Mouse (Mus musculus) megakaryocyte, embryonic 14.5 days (primary cell): ENCODE results near the gene Abcb1a. TPM values are rescaled to one million over a fixed set of nuclear protein-coding genes. Genes with fewer than 3 reads are reported as not detected.

ENCODE experiments used
- H3K27me3 ChIP-seq: replicated peaks from 2 replicates; pipeline ENCODE3; 2012; ENCODE audit warnings: inconsistent platforms
- H3K36me3 ChIP-seq: replicated peaks from 2 replicates; pipeline ENCODE3; 2012; ENCODE audit warnings: low read length, inconsistent platforms, mixed read lengths
- H3K4me1 ChIP-seq: 2 replicates; pipeline ENCODE4 v1.6.1; 2012; ENCODE audit warnings: inconsistent platforms
- H3K4me3 ChIP-seq: replicated peaks from 2 replicates; pipeline ENCODE3; 2012; ENCODE audit warnings: moderate library complexity, mild to moderate bottlenecking, inconsistent platforms
- H3K9me3 ChIP-seq: 2 replicates; pipeline ENCODE4 v1.6.1; 2012; ENCODE audit warnings: inconsistent platforms
- FLI1 ChIP-seq: IDR thresholded peaks from 2 replicates; pipeline ENCODE4 v1.6.1; 2012; ENCODE audit warnings: low read length, inconsistent platforms, mixed read lengths
- GATA1 ChIP-seq: IDR thresholded peaks from 3 replicates; pipeline ENCODE4 v1.6.1; 2012; ENCODE audit warnings: mixed read lengths, low read length, inconsistent platforms, borderline replicate concordance
- polyA plus RNA-seq: library from polyadenylated mRNA; stranded (reverse); fragments of >175 nt; gene quantifications from 2 replicates; pipeline ENCODE4 v1.2.3, GENCODE M21; 2012; ENCODE audit warnings: low replicate concordance; ENCODE audit not compliant: insufficient read depth

The Abcb1a gene
- polyA plus RNA-seq, 1 experiment, result not detected

DNA sequence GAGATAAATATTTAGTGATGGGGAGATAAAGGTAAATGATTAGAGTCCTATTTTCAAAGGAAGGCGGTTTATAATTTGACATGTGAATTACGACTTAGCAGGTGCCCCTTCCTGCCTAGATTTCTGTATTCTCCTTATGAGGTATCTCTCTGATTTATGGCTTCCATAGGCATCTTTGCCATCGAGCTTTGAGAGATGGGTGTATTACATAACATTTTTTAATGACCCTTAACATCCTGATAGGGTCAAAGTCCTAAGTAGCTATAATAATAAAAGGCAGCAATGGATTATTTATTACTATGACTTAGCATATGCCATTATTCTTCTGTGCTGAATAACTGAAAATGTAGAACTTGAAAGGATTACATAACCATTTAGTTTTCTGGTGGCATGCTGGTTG lies 4.8 kb downstream of the Abcb1a start:
- TF ChIP-seq FLI1, result no peak
- no peak for TF ChIP-seq GATA1
- no peaks in the 10 kb centered on the region for H3K36me3 ChIP-seq
- H3K4me1 ChIP-seq, result peaks cover 11% of the 10 kb centered on the region
- H3K9me3 ChIP-seq, result no peaks in the 10 kb centered on the region
- no peak overlapping the region for H3K4me3 ChIP-seq
- H3K27me3 ChIP-seq, result peaks cover 11% of the 10 kb centered on the region

DNA sequence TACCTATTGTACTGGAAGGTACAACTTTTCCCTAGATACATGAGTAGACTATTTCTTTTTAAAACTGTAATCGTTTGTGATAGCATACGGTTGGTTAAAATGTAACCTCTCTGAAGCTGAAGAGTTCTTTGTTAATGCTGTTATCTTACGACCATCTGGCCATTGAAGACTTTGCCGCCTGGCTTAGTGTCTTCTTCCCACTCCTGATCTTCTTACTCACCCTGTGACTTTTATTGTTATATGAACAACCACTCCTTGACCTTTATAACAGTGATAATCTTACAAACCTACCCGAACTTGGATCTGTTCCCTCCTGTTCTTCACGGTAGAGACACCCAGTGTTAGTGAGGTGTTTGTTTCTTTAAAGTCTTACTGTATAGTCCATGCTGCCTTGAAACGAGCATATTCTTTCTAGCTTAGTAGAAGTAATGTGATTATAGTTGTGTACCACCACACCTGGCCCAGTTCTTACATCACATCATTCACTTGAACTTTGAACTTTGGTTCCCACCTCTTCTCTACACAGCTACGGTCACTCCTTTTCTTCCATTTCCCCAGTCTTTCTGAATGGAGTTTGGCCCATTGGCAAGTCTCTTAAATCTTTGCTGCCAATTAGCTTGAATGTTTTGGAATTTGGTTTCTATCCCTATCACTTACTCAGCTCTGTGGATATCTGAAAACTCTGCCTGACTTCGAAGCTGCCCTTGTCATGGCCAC lies 8.0 kb downstream of the Abcb1a start:
- Histone ChIP-seq H3K36me3 (no peaks in the 10 kb centered on the region), H3K4me3 (no peak overlapping the region), H3K9me3 (no peaks in the 10 kb centered on the region), H3K27me3 (no peaks in the 10 kb centered on the region), H3K4me1 (no peaks in the 10 kb centered on the region)
- TF ChIP-seq GATA1 (no peak), FLI1 (no peak)

DNA sequence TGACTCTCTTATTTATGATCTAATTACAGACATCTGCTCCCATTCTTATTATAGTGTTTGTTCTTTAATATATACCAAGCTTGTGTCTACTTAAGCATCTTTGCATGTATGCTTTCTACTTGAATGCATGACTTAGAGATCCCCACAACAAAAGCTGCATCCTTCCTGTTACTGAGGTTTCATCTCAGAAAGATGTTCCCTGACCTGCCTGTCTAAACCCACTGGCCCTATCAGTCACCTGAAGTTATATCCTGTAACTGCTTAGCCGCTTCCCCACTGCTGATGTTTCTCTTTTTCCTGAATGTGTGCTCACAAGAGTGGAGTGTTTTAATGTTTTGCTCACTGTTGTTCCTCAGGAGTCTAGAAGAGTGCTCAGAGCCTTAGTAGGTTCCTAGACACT lies 9.7 kb downstream of the Abcb1a start:
- H3K9me3 ChIP-seq, result no peaks in the 10 kb centered on the region
- H3K36me3 ChIP-seq, result no peaks in the 10 kb centered on the region
- H3K4me1 ChIP-seq, result no peaks in the 10 kb centered on the region
- H3K27me3 ChIP-seq, result no peaks in the 10 kb centered on the region
- TF ChIP-seq FLI1 (no peak), GATA1 (no peak)
- no peak overlapping the region for H3K4me3 ChIP-seq

DNA sequence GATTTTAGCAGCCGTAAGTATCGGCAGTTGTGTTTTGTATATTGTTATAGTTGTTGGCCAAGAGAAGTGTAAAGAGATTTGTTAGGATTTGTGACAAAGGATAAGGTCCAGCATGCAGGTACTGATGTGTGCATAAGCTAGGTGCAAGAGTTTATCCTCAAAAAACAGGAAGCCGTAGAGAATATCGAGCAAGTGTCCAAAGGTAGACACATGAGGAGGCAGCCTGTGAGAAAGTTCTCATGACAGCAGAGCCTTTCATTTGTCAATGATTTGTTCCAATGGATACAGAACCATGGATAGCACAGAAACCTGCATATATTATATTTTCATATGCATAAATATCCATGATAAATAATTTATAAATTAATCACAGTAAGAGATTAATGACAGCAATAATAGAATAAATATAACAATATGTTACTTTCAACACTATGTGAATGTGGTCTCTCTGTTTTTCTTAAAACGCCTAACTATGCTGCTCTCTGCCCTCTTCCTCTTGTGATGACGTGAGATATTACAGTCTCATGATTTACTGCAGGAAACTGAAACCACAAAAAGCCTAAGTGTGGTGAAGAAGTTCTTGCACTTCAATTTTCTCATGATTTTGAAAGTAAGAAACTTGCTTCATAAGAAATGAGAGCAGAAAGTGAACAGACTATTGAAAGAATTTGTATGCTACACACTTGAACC lies 15.5 kb downstream of the Abcb1a start:
- Histone ChIP-seq H3K27me3 (no peaks in the 10 kb centered on the region), H3K9me3 (no peaks in the 10 kb centered on the region), H3K4me1 (peaks cover 9% of the 10 kb centered on the region; the same call in 1 of the 2 replicates), H3K36me3 (no peaks in the 10 kb centered on the region), H3K4me3 (no peak overlapping the region)
- TF ChIP-seq FLI1 (no peak), GATA1 (no peak)

DNA sequence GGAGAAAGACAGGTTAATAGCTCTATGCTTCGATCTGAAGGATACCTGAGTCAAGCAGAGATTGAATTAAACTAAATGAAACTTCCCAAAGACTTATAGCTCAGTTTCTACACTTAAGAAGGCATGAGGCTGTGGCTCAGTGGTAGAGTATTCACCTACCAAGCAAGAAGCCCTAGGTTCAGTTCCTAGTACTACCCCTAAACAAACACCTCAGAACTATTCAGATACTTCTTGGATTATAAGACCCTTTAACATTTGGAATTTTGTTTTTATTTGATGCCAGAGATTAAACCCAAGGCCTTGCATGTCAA lies 16.0 kb downstream of the Abcb1a start:
- H3K9me3 ChIP-seq, result no peaks in the 10 kb centered on the region
- no peaks in the 10 kb centered on the region for H3K36me3 ChIP-seq
- TF ChIP-seq FLI1 (no peak), GATA1 (no peak)
- no peaks in the 10 kb centered on the region for H3K27me3 ChIP-seq
- no peak overlapping the region for H3K4me3 ChIP-seq
- H3K4me1 ChIP-seq, result peaks cover 9% of the 10 kb centered on the region; the same call in 1 of the 2 replicates

DNA sequence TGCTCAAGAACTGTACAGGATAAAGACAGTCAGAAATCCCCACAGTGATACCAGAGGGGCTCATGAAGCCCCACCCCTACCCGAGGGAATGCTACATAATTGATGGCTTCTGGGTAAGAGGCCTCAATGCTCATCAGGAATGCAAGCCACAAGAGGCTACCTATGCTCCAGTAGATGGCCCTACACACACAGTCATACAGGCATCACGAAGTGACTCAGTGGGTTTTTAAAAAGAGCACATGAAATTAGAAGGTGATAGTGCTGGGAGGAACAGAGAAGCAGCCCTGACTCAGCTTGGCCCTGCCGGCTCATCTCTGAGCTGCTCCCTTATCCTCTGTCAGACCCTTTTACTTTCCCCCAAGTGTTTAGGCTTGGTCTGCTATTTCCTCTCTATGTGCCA lies 21.3 kb downstream of the Abcb1a start:
- Histone ChIP-seq H3K36me3 (no peaks in the 10 kb centered on the region), H3K27me3 (no peaks in the 10 kb centered on the region), H3K4me1 (no peaks in the 10 kb centered on the region), H3K9me3 (no peaks in the 10 kb centered on the region), H3K4me3 (no peak overlapping the region)
- TF ChIP-seq GATA1 (no peak), FLI1 (no peak)

DNA sequence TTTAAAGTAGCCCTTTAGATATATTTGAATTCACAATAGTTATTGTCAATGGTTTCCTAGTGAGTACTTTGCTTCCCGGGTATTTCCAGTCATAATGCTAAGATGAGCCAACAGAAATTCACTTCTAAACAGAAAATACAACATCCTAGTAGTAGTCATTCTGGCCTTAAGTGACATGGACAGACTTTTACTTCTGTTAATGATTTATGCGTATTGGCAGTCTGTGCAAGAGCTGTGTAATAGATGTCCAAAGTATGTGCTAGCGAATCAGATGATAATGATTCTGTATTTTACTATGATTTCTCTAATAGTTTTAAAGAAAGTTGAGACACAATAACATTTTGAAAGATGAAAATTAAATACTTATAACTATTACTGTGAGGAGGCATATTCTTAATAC lies 23.8 kb downstream of the Abcb1a start:
- H3K36me3 ChIP-seq, result no peaks in the 10 kb centered on the region
- H3K4me3 ChIP-seq, result no peak overlapping the region
- TF ChIP-seq FLI1, result no peak
- TF ChIP-seq GATA1, result no peak
- no peaks in the 10 kb centered on the region for H3K4me1 ChIP-seq
- no peaks in the 10 kb centered on the region for H3K27me3 ChIP-seq
- no peaks in the 10 kb centered on the region for H3K9me3 ChIP-seq

DNA sequence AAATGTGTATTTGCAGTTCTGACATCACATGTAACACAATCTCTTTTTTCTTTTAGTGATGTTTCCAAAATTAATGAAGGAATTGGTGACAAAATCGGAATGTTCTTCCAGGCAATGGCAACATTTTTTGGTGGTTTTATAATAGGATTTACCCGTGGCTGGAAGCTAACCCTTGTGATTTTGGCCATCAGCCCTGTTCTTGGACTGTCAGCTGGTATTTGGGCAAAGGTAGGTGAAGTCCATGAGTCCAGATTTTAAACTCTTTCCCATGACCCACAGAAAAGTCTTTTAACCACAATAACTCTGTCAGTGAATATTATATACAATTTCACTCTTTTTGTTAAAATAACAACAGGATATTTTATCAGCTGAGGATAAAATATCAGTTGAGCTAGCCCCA lies 26.2 kb downstream of the Abcb1a start:
- Histone ChIP-seq H3K4me1 (no peaks in the 10 kb centered on the region), H3K9me3 (no peaks in the 10 kb centered on the region), H3K27me3 (no peaks in the 10 kb centered on the region), H3K36me3 (no peaks in the 10 kb centered on the region), H3K4me3 (no peak overlapping the region)
- TF ChIP-seq GATA1 (no peak), FLI1 (no peak)

DNA sequence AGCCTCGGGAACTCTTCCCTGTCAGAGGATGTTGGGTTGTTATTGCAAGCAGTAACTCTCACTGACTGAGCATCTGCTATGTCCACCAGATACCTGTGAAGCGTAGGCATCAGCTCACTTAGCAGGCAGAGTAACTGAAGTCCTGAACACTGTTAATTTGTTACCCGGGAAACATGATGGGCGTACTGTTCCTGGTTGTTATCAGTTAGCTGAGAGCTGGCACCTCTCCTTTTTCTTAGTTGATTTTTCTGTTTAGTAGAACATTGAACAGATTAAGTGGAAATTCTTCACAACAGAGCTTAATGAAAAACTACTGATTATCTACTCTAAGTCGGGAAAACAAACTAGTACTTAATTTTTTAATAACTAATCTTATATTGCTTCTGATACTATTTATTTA lies 27.7 kb downstream of the Abcb1a start:
- H3K36me3 ChIP-seq, result no peaks in the 10 kb centered on the region
- TF ChIP-seq FLI1, result no peak
- TF ChIP-seq GATA1, result no peak
- no peaks in the 10 kb centered on the region for H3K4me1 ChIP-seq
- no peaks in the 10 kb centered on the region for H3K9me3 ChIP-seq
- H3K27me3 ChIP-seq, result no peaks in the 10 kb centered on the region
- no peak overlapping the region for H3K4me3 ChIP-seq

DNA sequence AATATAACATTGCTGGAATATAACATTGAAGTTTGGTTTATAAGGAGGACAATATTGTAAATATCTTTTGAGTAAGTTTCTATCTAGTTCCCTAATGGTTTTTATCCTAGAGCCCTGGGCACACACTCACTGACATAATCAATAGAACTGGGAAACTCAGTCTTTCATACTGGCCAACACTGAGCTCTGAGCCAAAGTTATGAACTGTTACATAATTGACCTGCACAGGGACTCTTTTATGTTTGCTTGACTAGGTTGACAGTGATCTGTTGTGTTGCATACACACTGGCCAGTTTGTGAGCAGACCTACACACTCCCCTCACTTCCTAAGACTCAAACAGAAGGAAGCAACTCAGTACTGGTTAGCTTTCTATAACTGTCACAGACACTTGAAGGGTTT lies 56.2 kb downstream of the Abcb1a start:
- TF ChIP-seq GATA1, result no peak
- TF ChIP-seq FLI1, result no peak
- no peaks in the 10 kb centered on the region for H3K9me3 ChIP-seq
- no peak overlapping the region for H3K4me3 ChIP-seq
- no peaks in the 10 kb centered on the region for H3K27me3 ChIP-seq
- H3K4me1 ChIP-seq, result no peaks in the 10 kb centered on the region
- no peaks in the 10 kb centered on the region for H3K36me3 ChIP-seq

DNA sequence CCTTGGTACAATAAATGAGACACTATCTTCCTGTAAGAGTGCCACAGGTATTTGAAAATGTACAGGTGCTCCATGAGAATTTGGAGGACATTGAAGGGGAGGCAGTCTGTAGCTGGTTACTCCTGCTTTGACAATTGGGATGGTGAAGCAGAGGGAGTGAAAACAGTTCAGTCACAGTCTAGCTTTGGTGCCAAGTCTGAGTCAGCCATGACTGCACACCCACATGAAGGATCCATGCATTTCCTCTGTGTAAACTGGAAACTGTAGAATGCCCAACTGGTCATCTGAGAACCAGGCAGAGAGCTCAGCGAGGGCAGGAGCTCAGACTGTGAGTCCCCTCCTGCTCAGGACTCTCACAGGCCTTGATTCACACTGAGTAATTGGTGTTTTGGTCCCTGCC lies 59.7 kb downstream of the Abcb1a start:
- no peak overlapping the region for H3K4me3 ChIP-seq

More for the DNA sequence above, 59.7 kb downstream of the Abcb1a start:
- no peaks in the 10 kb centered on the region for H3K4me1 ChIP-seq
- H3K9me3 ChIP-seq, result no peaks in the 10 kb centered on the region
- H3K36me3 ChIP-seq, result no peaks in the 10 kb centered on the region
- TF ChIP-seq FLI1, result no peak
- no peak for TF ChIP-seq GATA1
- no peaks in the 10 kb centered on the region for H3K27me3 ChIP-seq
